Mouse (Mus musculus) embryonic fibroblast, embryonic 13.5 days (primary cell): ENCODE results near the gene Gm3238. TPM values are rescaled to one million over a fixed set of nuclear protein-coding genes. Genes with fewer than 3 reads are reported as not detected.

ENCODE experiments used
- H3K27ac ChIP-seq: 2 replicates; pipeline ENCODE4 v1.5.1; 2012; ENCODE audit warnings: low read length, control low read depth, inconsistent platforms; ENCODE audit not compliant: insufficient read depth
- H3K4me1 ChIP-seq: 2 replicates; pipeline ENCODE4 v1.6.1; 2011; ENCODE audit warnings: low read length; ENCODE audit not compliant: control insufficient read depth, insufficient read depth
- H3K4me3 ChIP-seq: 2 replicates; pipeline ENCODE4 v1.5.1; 2011; ENCODE audit warnings: mild to moderate bottlenecking, control low read depth, low read length; ENCODE audit not compliant: insufficient read depth
- CTCF ChIP-seq: IDR thresholded peaks from 2 replicates; pipeline ENCODE4 v1.5.1; 2011; ENCODE audit warnings: mild to moderate bottlenecking, control low read depth, low read length, moderate library complexity, borderline replicate concordance; ENCODE audit not compliant: insufficient read depth
- POLR2A ChIP-seq: IDR thresholded peaks from 2 replicates; pipeline ENCODE4 v1.6.1; 2011; ENCODE audit warnings: low read depth, mild to moderate bottlenecking, control low read depth, low read length, moderate library complexity
- polyA plus RNA-seq: library from polyadenylated mRNA; stranded (reverse); fragments of >200 nt; gene quantifications from 2 replicates; pipeline ENCODE4 v1.2.4, GENCODE M21; 2011; ENCODE audit warnings: low read depth; ENCODE audit not compliant: missing spikeins, insufficient read length

Gene Gm3238
- polyA plus RNA-seq, 1 experiment: not detected

DNA sequence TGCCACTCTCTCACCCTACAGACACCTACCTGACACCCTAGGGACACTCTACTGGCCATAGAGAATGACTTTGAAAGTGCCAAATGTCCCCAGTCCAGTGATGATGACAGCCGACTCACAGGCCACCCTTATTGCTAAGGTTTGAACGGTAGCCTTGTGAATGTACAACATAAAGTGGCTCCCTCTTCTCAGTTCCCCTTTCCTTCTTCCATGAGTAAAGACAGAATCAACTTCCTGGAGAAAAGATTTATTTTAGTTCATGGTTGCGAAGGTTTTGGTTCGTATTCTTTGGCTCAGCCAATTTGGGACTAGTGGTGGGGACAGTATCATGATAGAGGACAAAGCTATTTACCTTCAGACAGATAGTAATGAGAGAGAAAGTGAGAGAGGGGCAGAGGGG lies 32.2 kb downstream of the Gm3238 start:
- Histone ChIP-seq H3K4me1 (no peaks in the 10 kb centered on the region), H3K27ac (no peak overlapping the region), H3K4me3 (no peak overlapping the region)
- TF ChIP-seq POLR2A (no peak), CTCF (no peak)

DNA sequence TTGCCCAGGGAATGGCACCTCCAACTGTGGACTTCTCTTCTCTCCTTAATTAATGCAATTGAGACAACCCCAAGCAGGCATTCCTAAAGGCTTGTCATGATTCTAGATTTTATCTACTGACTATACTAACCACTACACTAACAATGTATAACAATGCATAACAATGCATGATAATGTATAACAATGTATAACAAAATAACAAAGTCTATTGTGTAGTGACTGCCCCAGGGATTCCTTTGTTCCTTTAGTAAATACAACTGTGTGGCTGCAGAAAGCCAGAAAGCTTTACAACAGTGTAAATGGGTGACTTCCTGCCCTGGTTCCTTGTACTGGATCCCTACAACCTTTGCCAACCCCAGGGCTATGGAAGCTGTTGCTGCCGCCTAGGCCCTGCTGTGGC lies 35.2 kb downstream of the Gm3238 start:
- no peak for TF ChIP-seq CTCF
- no peak for TF ChIP-seq POLR2A

DNA sequence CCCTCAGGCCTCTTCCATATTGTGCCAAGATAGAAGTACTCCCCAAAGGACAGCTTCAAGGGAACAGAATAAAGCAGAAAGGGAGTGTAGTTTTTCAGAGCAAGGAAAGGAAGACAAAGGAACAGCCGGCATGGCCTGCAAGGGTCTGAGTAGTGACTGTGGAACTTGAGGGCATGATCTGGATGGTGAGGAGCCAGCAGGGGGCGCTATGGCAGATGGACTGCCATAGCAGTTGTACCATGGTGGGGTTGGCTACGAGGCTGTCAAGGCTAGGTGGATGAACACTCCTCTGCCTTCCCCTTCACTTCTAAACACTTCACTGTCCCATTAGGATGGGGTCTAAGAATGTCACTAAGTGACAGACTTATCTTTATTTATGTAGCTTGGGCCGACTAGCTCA lies 41.9 kb downstream of the Gm3238 start:
- TF ChIP-seq POLR2A (no peak), CTCF (0 out of 2 replicates have a peak, but pooled peaks have one; percentile 19)
- Histone ChIP-seq H3K27ac (no peak overlapping the region), H3K4me3 (no peak overlapping the region), H3K4me1 (no peaks in the 10 kb centered on the region)

More for the DNA sequence above, 35.2 kb downstream of the Gm3238 start:
- H3K4me3 ChIP-seq: no peak overlapping the region
- no peak overlapping the region for H3K27ac ChIP-seq
- no peaks in the 10 kb centered on the region for H3K4me1 ChIP-seq

DNA sequence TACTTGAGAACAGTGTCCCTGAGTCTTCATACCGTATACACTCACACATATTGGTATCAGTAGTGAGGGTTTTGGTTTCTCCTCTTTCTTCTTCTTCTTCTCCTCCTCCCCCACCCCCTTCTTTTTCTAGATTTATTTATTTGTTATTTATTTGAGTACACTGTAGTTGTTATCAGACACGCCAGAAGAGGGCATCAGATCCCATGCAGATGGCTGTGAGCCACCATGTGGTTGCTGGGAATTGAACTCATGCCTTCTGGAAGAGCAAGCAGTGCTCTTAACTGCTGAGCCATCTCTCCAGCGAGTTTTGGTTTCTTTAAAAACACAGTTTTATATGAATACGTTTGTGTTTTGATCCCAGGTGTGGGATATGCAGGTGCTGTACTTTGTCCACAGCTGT lies 42.8 kb downstream of the Gm3238 start:
- Histone ChIP-seq H3K4me3 (no peak overlapping the region), H3K27ac (no peak overlapping the region), H3K4me1 (no peaks in the 10 kb centered on the region)
- no peak for TF ChIP-seq POLR2A
- no peak for TF ChIP-seq CTCF

DNA sequence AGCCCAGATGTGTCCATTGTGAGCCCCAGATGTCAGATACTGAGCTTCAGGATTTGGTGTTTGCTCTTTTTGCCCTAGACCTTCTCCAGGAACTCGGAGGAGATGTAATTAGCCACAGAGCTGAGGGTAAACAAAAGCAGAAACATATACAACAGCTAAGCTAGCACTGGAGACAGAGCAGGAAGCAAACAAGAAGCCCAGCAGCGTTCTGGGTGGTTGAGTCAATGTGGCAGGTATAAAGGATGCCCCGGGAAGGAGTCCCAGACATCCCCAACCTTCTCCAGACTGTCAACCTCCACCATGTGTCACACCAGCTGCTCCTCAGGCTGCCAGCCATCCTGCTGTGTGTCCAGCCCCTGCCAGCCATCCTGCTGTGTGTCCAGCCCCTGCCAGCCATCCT lies 44.9 kb downstream of the Gm3238 start, which contains the start of gene Gm10100:
Gm10100 (plus strand) TSS at position 301 of the 400 bp plus-strand sequence.
- no peak for TF ChIP-seq CTCF
- no peak for TF ChIP-seq POLR2A
- Histone ChIP-seq H3K4me3 (no peak within 1 kb of the TSS), H3K4me1 (no peaks in the 10 kb centered on the region), H3K27ac (no peak within 1 kb of the TSS)

DNA sequence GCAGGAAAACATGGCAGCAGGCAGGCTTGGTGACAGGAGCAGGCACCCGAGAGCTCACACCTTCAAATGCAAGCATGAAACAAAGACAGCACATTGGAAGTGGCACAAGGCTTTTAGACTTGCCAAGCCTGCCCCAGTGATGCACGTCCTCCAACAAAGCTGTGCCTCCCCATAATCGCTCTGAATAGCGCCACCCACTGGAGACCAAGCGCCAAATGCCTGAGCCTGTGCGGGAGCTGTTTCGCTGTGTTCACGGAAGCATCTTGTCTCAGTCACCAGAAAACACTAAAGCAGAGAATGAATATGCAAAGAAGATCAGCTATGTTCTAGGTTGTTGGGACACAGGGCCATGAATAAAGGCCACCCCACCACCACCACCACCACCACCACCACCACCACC lies 46.3 kb downstream of the Gm3238 start:
- Histone ChIP-seq H3K4me3 (no peak overlapping the region), H3K27ac (no peak overlapping the region)
- TF ChIP-seq CTCF (no peak), POLR2A (no peak)

More for the DNA sequence above, 46.3 kb downstream of the Gm3238 start:
- no peaks in the 10 kb centered on the region for H3K4me1 ChIP-seq

Other genes starting within 250 kb of the Gm3238 start
- gene Itgb2, start 241.1 kb downstream of the Gm3238 start, polyA plus RNA-seq: 0.57 and 1.4 TPM in 2 replicates
- 138 and 151 TPM in 2 replicates for gene Pttg1ip, start 189.6 kb downstream of the Gm3238 start, polyA plus RNA-seq
- gene Sumo3, start 165.2 kb downstream of the Gm3238 start, polyA plus RNA-seq: 130 and 167 TPM in 2 replicates
- gene Gm49325, start 165.1 kb downstream of the Gm3238 start, polyA plus RNA-seq: 31.7 and 53.4 TPM in 2 replicates
- 62.1 and 63.8 TPM in 2 replicates for gene Ube2g2, start 149.1 kb downstream of the Gm3238 start, polyA plus RNA-seq
- not detected in 2 replicates for gene Tspear, start 84.8 kb downstream of the Gm3238 start, polyA plus RNA-seq
- not detected in 2 replicates for gene Gm19402, start 80.6 kb downstream of the Gm3238 start, polyA plus RNA-seq
- gene Gm9508, start 74.1 kb downstream of the Gm3238 start, polyA plus RNA-seq: not detected in 2 replicates
- not detected in 2 replicates for gene Gm10272, start 64.7 kb downstream of the Gm3238 start, polyA plus RNA-seq
- not detected in 2 replicates for gene Gm10024, start 59.9 kb downstream of the Gm3238 start, polyA plus RNA-seq
- not detected in 2 replicates for gene Gm10142, start 55.5 kb downstream of the Gm3238 start, polyA plus RNA-seq
- gene Krtap12-1, start 50.7 kb downstream of the Gm3238 start, polyA plus RNA-seq: not detected in 2 replicates
- gene Gm10100, start 44.8 kb downstream of the Gm3238 start, polyA plus RNA-seq: not detected in 2 replicates
- gene Gm18596, start 28.7 kb downstream of the Gm3238 start, polyA plus RNA-seq: not detected in 2 replicates
- gene Gm9736, start 20.0 kb downstream of the Gm3238 start, polyA plus RNA-seq: not detected in 2 replicates
- gene Gm3233, start 11.6 kb downstream of the Gm3238 start, polyA plus RNA-seq: not detected in 2 replicates
- not detected in 2 replicates for gene Gm7138, start 5.6 kb upstream of the Gm3238 start, polyA plus RNA-seq
- not detected in 2 replicates for gene Gm3250, start 11.2 kb upstream of the Gm3238 start, polyA plus RNA-seq
- not detected in 2 replicates for gene Gm7137, start 16.9 kb upstream of the Gm3238 start, polyA plus RNA-seq
- not detected in 2 replicates for gene Gm9639, start 23.8 kb upstream of the Gm3238 start, polyA plus RNA-seq
- gene Gm19668, start 27.8 kb upstream of the Gm3238 start, polyA plus RNA-seq: not detected in 2 replicates
- not detected in 2 replicates for gene Gm9507, start 40.5 kb upstream of the Gm3238 start, polyA plus RNA-seq
- not detected in 2 replicates for gene Gm2696, start 43.4 kb upstream of the Gm3238 start, polyA plus RNA-seq
- not detected in 2 replicates for gene Krtap10-4, start 55.8 kb upstream of the Gm3238 start, polyA plus RNA-seq
- not detected in 2 replicates for gene Krtap10-10, start 64.6 kb upstream of the Gm3238 start, polyA plus RNA-seq
- gene Gm36176, start 75.5 kb upstream of the Gm3238 start, polyA plus RNA-seq: not detected in 2 replicates
- gene Gm10318, start 81.5 kb upstream of the Gm3238 start, polyA plus RNA-seq: not detected in 2 replicates
- gene Gm3285, start 90.7 kb upstream of the Gm3238 start, polyA plus RNA-seq: not detected in 2 replicates
- gene Lrrc3, start 131.2 kb upstream of the Gm3238 start, polyA plus RNA-seq: 1.8 and 1.9 TPM in 2 replicates
- gene Trpm2, start 199.2 kb upstream of the Gm3238 start, polyA plus RNA-seq: not detected in 2 replicates
- gene 1810043G02Rik, start 207.2 kb upstream of the Gm3238 start, polyA plus RNA-seq: 10.5 and 11.9 TPM in 2 replicates
- 46.8 and 59.8 TPM in 2 replicates for gene Pfkl, start 238.8 kb upstream of the Gm3238 start, polyA plus RNA-seq